Mouse (Mus musculus) retina, postnatal 1 day (tissue): ENCODE data around the gene Maco1.
"Not testable (repeated sequence)": the region's sequence is repeated elsewhere in the genome, so short reads cannot be mapped to it uniquely, and the experiment has no call there.

ENCODE experiments used
- DNase-seq: peaks from one replicate; pipeline ENCODE4 v3.0.0-alpha.2; 2012

The Maco1 gene

GRCm38 (mm10) chr4:134804765-134805164 lies 48.4 kb downstream of the Maco1 start:
- no peak for DNase-seq

GRCm38 (mm10) chr4:134802765-134803164 lies 50.4 kb downstream of the Maco1 start:
- DNase-seq = no peak

GRCm38 (mm10) chr4:134802155-134802554 lies 51.0 kb downstream of the Maco1 start:
- DNase-seq = no peak

- DNase-seq = no peak
These were observed 52.5 kb downstream of the Maco1 start for GRCm38 (mm10) chr4:134800693-134801092.

GRCm38 (mm10) chr4:134800098-134800497 lies 53.0 kb downstream of the Maco1 start:
- DNase-seq = no peak

- peak; percentile 80 for DNase-seq
These were observed 53.9 kb downstream of the Maco1 start for GRCm38 (mm10) chr4:134799272-134799671.

- DNase-seq = no peak
These were observed 54.3 kb downstream of the Maco1 start for GRCm38 (mm10) chr4:134798861-134799260.

- no peak for DNase-seq
These were observed 55.5 kb downstream of the Maco1 start for GRCm38 (mm10) chr4:134797621-134798020.

GRCm38 (mm10) chr4:134796581-134797361 lies 56.4 kb downstream of the Maco1 start:
- peak; percentile 17 for DNase-seq

GRCm38 (mm10) chr4:134795819-134796485 lies 57.2 kb downstream of the Maco1 start:
- DNase-seq = no peak

- DNase-seq = not testable (repeated sequence)
These were observed 58.2 kb downstream of the Maco1 start for GRCm38 (mm10) chr4:134794959-134795358.

- DNase-seq = peak; percentile 75
These were observed 59.8 kb downstream of the Maco1 start for GRCm38 (mm10) chr4:134793213-134793956.

GRCm38 (mm10) chr4:134791731-134792130 lies 61.4 kb downstream of the Maco1 start:
- DNase-seq = no peak

- no peak for DNase-seq
These were observed 66.2 kb downstream of the Maco1 start for GRCm38 (mm10) chr4:134786946-134787345.

GRCm38 (mm10) chr4:134784701-134785100 lies 68.4 kb downstream of the Maco1 start:
- peak; percentile 69 for DNase-seq

- DNase-seq = peak; percentile 51
These were observed 73.8 kb downstream of the Maco1 start for GRCm38 (mm10) chr4:134779136-134779934.

GRCm38 (mm10) chr4:134776246-134776645 lies 76.9 kb downstream of the Maco1 start:
- no peak for DNase-seq

- no peak for DNase-seq
These were observed 77.8 kb downstream of the Maco1 start for GRCm38 (mm10) chr4:134775234-134775944.

GRCm38 (mm10) chr4:134774126-134774525 lies 79.0 kb downstream of the Maco1 start:
- DNase-seq = no peak

GRCm38 (mm10) chr4:134772805-134773674 lies 80.1 kb downstream of the Maco1 start:
- DNase-seq = peak; percentile 78

- no peak for DNase-seq
These were observed 83.3 kb downstream of the Maco1 start for GRCm38 (mm10) chr4:134769891-134770290.
